Mouse (Mus musculus) adrenal gland (tissue): ENCODE measurements around the gene Fat3.

Experiments
- intact Hi-C: fragments of 180-260 bp; cut with DNase I; formaldehyde crosslinking; loops from one replicate; pipeline ENCODE4 v1.15.1; 2025
- long read RNA-seq, 2 experiments: library from polyadenylated mRNA; unstranded; transcript quantifications; one replicate each; pipeline ENCODE4 v2.0.0; 2020; ENCODE audit warnings: borderline replicate concordance in 1 of 2; ENCODE audit not compliant: insufficient replicate concordance in 1 of 2

The Fat3 gene
- long read RNA-seq, experiment 1, partial matches to known transcripts = 0 of 1 reads
- long read RNA-seq, experiment 1, other reads (novel, unspliced or antisense) = 1 of 1 reads
- long read RNA-seq, experiment 2, partial matches to known transcripts = 0 of 3 reads
- long read RNA-seq, experiment 2, other reads (novel, unspliced or antisense) = 3 of 3 reads

- intact Hi-C loops = no loop called here
Observed at GRCm38 (mm10) chr9:16501186-16501711, at the start of gene Fat3. Gene Fat3, minus strand, starts transcription at chr9:16501285.

GRCm38 (mm10) chr9:16532884-16533283 lies 31.8 kb upstream of the Fat3 start:
- intact Hi-C loops = no loop called here

DNA sequence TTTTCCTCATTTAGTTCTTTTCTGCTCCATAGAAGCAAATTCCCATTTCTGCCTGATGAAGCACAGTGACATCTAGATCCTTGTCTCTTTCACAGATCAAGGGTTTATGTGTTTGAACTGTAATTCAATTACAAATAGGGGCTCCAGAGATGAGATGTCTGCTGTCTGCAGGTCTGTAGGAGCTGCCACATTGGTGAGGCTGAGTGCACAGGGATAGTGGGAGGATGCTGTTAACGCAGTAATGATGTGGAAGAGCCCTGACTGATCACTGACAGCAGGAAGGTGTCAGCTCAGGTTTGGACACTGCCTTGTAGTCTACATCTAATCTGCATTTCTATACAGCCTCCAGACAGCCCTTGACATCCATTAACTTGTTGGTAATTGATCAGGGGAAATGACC lies 16.5 kb upstream of the Fat3 start:
- intact Hi-C loops = no loop called here

DNA sequence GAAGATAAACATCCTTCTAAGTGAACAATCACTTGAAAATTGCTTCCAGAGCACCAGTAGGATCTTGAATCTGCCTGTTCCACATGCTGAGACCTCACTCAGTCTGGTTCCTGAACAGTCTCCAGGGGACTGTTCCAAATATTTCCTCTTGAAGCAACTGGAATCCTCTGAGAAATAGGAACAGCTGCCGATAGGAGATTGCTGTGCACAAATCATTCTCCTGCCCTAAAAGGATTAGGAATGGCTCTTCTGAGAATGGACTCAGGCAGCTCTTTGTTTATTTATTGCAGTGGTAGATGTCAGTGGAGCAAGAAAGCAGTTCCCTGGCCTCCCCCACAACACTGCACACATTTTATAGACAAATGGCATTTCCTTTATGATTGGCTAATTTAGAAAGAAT lies 10.9 kb upstream of the Fat3 start:
- intact Hi-C loops = no loop called here

DNA sequence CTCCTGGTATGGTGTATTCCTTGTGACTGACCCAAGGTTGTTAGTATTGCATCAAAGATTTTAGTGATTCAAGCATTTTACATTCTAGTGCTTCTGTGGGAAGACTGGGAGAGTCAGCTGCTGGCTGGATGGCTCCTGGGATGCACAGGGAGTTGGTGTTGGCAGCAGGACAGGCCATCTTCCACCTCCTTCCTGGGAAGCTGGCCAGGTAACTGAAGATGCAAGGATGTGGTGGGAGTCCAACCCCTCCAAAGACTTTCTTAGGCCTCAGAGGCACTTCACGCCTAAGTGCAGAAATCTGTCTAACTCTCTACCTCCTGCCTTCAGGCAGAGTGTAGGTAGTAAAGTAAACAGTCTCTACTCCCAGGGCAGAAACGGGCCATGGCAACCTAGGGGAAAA lies 2.7 kb upstream of the Fat3 start:
- intact Hi-C loops = no loop called here

DNA sequence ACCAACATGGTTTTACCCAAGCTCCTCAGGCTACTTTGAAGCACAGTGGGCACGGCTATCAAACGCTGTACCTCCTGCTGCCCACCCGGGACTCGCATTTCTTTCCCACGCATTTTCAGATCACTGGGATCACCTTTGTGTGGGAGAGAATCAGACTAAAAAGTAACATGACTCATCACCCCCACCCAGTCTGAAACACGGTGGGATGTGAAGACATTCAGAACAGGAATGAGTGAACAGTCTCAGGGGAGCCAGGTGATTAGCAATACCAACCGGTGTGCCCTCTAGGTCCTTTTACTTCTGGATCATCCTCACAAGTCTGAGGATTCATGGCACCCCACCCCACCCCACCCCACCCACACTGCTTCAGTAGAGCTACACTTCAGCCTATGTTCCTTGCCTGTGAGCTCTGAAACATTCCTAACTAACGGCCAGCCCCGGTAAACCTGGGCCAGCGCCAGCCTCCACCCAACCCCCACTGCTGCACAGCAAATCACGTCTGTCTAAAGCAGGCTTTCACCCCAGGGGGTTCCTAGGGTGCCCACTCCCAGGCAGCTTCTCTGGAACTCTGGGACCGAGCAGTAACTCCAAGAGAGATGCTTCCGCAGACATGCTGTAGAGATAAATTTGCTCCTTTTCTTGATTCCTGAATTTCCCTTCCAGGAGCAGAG lies 1.7 kb upstream of the Fat3 start:
- intact Hi-C loops = no loop called here

GRCm38 (mm10) chr9:16501990-16502672 lies 1.0 kb upstream of the Fat3 start:
- intact Hi-C loops = no loop called here

DNA sequence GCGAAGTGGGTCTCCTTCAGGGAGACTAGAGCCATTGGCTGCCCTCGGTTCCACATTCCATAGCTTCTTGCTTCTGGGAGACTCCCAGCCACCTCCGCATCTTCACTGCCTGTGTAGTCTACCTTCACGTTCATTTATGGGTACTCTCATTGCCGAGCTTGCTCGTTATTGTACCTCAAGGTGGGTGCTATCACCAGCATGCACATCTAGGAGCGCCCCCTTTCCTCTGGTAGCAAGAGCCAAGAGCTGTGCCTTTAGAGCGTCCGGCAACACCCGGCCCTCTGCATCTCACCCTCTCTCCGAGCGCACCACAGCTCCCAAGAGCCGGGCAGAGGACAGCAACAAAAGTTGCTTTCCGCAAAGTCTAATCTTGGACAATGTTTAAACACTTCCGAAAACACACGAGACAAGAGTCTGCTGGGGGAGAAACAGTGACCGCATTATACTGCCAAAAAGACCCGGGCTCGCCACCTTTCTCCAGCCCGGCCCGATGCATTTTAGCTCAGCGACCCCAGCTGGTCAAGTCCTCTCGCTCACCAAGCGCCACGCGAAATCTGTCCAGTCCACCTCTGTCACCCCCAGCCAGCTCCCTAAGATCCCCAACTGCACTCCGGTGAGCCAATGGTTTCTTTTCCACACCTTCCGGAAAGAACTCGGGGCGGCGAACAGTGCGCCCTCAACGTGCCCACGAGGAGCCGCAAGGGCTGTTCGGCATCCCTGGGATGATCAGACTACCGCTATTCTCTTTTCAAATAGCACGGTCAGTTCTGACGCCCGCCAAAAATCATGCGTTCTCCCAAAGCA lies 501 bp downstream of the Fat3 start:
- intact Hi-C loops = no loop called here

DNA sequence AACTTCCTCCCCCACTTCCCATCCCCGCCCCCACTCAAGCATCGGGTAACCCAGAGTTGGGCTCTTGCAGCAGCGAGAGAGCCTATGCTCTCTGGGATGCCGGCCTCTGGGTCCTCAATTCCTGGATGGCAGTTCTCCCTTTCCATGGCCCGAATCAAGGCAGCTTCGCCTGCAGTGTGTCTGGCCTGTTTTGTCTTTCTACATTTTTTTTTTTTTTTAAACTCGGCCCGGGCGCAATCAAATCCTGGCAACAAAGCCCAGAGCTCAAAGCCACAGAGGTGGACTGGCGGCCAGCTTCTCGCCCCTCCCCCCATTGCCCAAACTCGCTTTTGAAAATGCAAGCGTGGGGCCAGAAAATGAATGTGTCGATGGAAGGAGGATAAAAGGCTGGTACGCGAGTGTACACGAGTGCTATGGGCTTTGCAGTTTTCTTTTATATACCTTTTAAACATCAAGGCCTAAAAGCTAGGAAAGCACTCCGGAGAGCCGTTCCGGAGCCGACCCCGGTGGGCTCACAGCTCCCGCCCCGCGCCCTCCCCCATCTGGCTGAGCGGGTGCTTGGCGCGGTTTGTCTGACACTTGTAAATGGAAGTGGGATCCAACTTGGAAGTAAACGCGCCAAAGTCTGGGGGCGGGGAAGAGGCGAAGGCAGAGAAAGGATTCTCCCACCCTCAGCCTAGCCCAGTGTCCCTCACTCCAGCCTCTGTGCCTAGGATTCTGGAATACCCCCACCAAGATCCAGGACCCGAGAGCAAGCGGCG lies 1.3 kb downstream of the Fat3 start:
- intact Hi-C loops = no loop called here

DNA sequence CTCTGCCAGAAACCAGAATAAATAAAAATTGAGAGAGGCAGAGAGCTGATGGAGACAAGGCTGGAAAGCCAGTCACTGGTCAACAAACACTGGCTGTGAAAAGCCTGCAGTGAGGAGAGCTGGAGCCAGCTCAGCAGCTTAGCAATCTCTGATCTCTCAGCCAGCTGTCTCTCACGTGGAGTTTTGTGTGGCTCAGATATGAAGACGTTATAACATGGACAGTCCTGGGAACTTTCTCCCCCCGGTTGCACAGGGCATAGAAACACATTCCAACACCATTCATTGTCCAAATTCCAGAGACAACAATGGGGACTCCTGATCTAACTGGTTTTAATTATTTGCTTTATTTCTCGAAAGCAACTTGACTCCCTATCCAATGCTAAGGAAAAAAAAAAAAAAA lies 2.2 kb downstream of the Fat3 start:
- intact Hi-C loops = no loop called here

GRCm38 (mm10) chr9:16497361-16497760 lies 3.7 kb downstream of the Fat3 start:
- intact Hi-C loops = no loop called here

DNA sequence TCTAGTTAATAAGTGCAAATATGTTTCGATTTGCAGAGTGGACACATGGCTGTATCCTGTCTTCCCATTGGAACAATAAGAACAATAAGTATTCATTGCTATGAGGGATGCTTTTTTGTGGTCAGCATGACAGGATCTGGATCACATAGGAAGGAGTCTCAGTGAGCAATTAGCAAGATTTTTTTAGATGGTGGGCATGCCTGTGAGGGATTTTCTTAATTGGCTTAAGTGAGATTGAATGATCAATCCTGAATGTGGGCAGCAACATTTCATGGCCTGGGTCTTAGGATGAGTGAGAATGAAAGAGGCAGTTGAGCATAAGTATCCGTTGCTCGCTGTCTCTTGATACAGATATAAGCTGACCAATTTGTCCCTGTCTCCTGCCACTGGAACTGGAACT lies 4.8 kb downstream of the Fat3 start:
- intact Hi-C loops = no loop called here

DNA sequence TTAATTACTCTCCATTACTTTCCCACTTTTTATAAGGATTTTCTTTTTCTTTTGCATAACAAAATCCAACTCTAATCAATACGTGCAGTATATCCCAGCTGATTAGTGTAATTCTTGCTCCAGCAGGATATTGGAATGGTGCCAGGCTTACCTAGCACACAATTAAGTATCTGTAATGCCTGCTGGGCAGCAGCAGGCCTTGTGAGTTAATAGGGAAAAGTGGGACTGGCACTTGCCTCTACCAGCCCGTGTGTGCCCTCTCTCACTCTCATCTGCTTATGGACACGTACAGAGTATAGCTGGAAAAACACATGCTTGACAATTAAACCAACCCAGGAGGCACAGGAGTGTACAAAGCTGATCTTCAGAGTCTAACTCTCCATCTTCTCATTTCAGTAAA lies 11.4 kb downstream of the Fat3 start:
- intact Hi-C loops = no loop called here

DNA sequence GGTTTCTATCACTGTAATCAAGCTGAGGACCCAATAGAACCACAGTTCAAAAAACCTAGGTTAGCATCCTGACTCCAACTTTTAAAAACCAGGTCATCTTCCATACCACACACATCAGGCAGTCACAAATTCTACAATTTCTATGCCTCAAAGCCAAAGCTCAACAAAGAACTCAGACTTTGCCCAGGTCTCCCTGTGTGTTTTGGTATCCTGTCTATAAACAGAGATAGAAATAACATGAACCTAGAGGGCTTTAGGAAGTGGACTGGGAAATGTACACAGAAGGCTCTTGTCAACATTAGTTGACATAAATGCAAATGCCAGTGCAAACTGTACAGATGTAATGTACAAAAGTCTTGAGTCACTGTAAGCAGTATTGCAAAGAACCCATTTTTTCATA lies 13.5 kb downstream of the Fat3 start:
- intact Hi-C loops = no loop called here

DNA sequence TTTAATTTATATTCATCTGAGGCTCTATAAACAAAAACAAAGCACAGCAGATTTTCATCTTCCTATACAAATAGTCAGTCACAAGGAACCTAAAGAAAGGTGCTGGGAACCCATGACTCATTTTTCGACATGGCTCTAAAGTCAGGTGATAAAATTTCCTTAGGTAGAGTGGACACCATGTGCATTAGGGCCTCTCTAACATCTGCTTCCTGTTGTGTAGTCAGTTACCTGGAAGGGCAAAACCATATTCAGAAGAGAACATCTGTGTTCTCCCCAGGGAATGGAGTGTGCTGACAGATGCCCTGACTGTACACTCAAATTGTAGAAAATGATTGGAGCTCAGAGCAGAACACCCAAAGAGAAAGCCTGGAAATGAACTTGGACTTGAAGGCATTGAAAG lies 14.9 kb downstream of the Fat3 start:
- intact Hi-C loops = no loop called here

- intact Hi-C loops = no loop called here
Observed at GRCm38 (mm10) chr9:16485173-16485572, 15.9 kb downstream of the Fat3 start.

- intact Hi-C loops = no loop called here
Observed at GRCm38 (mm10) chr9:16484765-16485164, 16.3 kb downstream of the Fat3 start.

DNA sequence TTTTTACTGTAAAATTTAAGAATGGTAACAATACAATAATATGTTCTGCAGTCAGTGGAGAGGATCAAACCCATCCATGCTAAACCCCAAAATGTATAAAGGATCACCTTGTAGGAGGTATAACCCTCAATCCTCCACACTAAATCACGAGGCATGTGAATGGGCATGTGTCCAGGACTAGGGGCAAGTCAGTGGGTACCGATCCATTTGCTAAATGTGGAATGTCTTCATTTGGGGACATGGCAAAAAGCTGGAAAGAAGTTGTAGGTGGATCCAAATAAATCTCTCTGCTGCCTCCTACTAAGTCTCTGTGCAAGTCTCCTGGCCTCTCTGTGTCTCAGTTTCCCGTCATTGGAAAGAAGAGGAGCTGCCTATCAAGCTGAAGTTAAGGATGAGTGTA lies 39.6 kb downstream of the Fat3 start:
- intact Hi-C loops = no loop called here

DNA sequence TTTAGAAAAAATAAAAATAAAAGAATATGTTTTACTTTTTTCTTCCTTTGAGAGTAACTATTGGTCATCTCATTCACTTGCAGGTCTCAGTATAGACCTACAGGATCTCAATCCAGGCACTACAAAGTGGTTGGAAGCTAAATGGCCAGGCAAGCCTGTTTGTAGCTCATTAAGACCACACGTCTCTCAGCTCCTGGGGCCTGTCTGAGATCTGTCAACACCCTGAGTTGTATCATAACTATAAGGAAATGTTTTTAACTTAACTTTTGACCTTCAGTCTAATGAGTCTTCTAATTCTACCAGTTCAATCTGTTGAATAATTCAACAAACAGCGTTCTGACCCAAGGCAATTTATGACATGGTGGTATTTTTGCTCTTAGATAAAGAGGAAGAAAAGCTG lies 40.5 kb downstream of the Fat3 start:
- intact Hi-C loops = no loop called here

DNA sequence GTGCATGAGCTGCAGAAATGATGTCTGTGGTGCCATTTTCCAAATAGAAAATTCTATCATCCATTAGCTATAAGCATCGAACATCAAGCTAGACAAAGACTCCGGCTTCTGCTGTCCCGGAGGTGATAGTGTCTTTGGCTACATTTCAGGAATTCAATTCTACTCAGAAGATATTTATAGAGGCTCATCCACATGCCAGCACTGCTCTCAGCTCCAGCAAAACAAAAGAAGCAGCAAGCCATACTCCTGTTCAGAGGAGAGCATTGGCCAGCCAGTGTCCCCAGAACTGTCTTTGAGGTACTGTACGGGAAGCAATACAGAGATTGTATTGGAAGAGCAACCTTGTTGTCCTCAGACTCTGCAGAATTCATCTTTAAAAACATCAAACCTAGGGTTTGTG lies 59.2 kb downstream of the Fat3 start:
- intact Hi-C loops = no loop called here

GRCm38 (mm10) chr9:16440638-16441037 lies 60.4 kb downstream of the Fat3 start:
- intact Hi-C loops = no loop called here
